Mouse (Mus musculus) kidney, postnatal 10 days (tissue): ENCODE data around the gene Pfpl.

ENCODE experiments used
- DNase-seq: peaks from one replicate; pipeline ENCODE4 v3.0.0; 2021; ENCODE audit warnings: mixed read lengths

Pfpl gene

DNA sequence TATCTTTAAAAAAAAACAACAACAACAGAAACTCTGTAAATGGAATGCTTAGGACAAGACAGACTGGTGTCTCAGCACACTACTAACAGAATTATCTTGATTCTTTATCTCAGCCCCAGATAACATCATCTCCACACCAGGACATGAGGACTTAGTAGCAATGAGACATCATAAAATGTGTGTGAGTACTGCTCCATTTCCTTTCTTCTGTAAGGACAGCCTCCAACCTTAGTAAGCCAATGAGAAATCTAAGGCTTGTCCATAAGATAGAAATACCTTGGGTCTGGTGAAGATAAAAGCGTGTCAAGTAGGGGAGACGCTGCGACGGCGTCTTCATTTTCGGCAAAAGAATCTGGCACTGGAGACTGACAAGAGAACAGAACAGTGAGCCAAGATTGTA, at the start of gene Pfpl:
Pfpl (plus strand) TSS at position 301 of the 400 bp plus-strand sequence.
- no peak for DNase-seq

GRCm38 (mm10) chr19:12386979-12387378, 40.7 kb upstream of the Pfpl start, which contains the start of gene Olfr1440:
Olfr1440 (plus strand) TSS chr19:12387279.
- DNase-seq, result no peak

DNA sequence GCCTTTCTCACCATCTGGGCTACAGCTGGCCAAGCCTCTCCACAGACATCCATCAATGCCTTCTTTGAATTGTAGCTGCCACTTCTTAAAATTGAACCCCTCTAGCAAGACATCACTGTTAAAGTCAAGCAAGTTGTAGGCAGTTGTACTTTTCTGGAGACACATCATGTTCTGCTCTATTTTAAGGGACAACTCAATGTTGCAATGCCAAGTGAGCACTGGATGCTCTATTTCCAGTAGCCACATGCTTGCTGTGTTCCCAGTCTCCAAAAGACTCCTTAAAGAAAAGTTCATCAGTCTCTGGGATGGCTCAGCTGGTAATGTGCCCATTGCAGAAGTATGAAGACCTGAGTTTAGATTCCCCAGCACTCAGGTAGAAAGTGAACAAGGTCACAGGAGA, 14.0 kb upstream of the Pfpl start:
- no peak for DNase-seq

GRCm38 (mm10) chr19:12417361-12417760, 10.3 kb upstream of the Pfpl start, which contains the start of gene Olfr1441:
Olfr1441 (plus strand) TSS chr19:12417433.
- no peak for DNase-seq

DNA sequence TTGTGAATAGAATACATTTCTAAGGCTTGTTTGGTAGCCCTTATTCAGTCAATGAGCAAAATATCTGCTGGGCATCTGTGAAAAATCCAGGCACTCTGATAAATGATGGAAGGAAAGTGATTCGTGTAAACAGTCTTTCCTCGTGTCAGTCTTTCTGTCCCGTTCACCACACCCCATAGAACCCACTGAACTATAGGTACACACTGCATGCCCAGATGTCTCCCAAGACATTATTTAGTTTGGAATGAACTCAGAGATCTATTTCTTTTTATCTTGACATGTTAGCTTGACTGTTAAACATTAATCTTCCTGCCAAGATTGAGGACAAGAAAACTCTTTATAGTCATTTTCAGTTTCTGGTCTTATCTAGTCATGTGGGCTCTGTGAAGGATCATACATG, 9.4 kb upstream of the Pfpl start:
- no peak for DNase-seq

DNA sequence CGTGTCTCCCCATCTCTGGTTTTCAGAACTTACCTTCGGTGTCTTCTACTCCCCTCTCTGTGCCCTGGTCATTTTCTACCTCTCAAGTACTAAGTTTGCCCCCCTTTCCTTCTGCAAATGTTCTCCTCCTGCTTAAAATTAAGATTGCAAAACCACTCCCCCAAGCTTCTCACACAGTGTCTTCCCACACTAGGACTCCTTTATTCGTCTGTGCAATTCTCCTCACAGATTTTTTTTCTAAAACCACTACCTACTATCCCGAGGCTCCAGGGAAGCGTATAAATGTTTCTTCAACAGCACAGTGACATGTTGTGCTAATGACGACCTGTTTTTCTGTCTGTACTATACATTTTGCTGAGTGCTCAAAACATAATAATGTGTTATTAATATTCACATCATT, 7.2 kb upstream of the Pfpl start:
- DNase-seq, result no peak

DNA sequence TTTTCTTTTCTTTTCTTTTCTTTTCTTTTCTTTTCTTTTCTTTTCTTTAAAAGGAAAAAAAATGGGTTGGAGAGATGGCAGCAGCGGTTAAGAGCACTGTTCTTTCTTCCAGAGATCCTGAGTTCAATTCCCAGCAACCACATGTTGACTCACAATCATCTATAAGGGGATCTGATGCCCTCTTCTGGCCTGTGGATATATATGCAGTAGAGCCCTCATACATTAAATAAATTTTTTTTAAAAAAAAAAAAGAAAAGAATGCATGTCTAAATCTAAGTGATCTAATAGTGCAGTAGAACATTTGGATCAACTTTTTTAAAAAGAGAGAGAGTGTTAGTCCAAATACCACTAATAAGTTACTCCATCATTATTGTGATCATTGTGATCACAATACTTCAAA, 6.0 kb upstream of the Pfpl start:
- no peak for DNase-seq

- DNase-seq, result no peak
Measured at GRCm38 (mm10) chr19:12427101-12427500, 604 bp upstream of the Pfpl start.

GRCm38 (mm10) chr19:12433033-12433432, 5.3 kb downstream of the Pfpl start:
- peak; percentile 51 for DNase-seq

GRCm38 (mm10) chr19:12435011-12435416, 7.3 kb downstream of the Pfpl start:
- DNase-seq, result no peak

DNA sequence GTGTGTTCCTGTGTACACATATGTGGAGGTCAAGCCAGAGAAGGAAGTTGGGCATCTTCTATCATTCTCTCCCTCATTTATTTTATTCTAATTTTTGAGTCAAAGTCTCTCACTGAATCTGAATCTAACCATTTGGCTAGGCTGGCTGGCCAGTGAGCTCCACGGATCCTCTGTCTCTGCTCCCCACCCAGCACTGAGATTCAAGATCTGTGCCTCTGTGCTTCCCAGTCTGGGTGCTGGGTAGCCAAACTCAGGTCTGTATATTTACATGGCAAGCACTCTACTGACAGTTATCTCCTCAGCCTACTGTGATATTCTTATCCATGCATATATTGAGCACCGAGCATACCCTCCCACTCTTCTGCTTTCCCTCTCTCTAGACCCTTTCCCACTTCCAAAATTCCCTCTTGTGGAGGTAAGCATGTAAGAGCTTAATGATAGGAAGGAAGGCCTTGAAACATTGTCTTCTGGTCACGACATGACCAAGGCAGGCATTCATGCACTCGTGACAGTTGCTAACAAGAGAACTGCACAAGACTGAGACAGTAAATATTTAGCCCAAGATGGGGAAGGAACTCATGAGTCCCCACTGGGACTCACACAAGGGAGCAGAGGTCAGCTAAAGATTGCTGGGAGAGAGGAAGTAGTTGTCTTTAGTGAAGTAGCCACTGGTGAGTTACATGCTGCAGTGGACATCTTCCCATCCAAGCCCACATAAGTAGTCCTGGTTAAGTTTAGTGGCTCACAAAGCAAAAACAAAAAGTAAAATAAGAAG, 8.2 kb downstream of the Pfpl start:
- DNase-seq, result no peak

DNA sequence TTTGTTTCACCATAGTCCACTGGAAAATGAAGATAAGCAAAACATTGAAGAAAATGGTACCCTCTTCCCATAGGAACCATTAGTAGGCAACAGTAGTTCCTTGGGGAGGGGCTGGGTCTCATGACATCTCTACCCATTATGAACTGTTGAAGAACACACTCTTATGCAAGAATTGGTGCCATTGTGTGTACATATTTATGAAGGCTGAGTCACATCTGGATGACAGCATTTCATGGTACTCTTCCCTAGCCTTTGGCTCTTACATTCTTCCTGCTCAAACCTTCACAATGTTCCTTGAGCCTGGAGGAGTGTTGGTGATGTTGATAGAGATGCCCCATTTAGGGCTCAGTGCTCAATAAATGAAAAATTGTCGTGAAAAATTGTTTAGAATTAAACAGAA, 11.9 kb downstream of the Pfpl start:
- no peak for DNase-seq

DNA sequence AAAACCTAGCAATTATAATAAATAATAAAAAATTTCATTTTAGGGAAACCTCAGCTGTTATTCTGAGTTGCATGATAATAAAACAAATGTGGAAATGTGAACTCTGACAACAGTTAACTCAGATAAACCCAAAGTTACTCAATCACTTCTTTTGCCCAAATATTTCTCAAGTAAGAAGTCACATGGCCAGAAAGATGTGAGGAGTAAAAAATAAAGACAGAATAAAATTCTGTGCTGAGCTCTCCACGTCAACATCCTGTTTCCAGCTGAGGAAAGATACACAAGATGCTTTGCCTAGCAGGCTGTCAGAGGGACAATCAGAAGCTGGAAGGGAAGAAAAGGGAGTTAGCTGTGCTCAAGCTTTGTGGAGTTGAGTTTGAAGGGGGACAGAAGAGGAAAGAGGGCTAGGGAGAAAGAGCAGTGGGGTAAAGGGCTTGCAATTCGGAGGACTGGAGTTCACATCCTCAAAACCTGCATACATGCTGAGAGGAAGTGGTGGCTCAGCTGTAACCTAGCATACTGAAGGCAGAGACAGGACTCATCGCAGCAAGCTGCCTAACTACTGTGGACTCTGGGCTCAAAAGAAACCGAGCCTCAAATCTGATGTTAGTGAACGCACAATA, 12.5 kb downstream of the Pfpl start:
- DNase-seq, result no peak

- DNase-seq, result no peak
Measured at GRCm38 (mm10) chr19:12442560-12442959, 14.9 kb downstream of the Pfpl start.

DNA sequence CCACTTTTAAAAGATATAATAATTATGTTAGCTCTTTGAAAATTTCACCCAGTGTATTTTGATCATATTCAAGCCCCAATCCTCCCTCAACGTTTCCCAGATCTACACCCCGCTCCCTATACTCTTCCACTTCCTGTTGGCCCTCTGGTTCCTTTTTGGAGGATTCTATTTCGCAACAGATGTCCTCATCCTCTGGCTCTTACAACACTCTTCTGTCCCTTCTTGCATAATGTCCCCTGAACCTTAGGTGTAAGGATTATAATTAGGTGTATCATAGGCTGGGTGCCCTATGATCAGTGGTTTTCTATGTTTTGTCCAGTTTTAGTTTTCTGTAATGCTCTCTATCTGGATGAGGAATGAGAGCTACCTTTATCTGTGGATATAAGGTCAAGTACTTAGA, 17.3 kb downstream of the Pfpl start:
- DNase-seq, result no peak

- DNase-seq, result no peak
Measured at GRCm38 (mm10) chr19:12457401-12458066, 29.8 kb downstream of the Pfpl start.

DNA sequence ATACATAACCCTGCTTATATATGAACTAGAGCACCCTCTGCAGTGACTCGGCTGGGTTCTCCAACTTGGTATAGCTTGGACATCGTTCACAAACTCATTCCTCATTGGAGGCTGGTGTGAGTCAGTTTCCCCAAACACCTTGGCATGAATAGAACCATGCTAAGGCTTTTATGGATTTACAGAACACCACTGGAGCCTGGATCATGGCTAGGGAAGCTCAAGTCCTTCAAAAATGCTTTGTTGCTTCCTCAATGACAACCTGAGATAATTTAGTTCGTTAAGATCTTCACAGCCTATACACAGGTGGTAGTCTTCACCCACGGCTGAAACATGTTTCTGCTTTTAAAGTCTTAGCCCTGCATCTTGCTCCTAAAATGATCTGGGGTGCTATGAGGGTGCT, 31.8 kb downstream of the Pfpl start:
- DNase-seq, result no peak

DNA sequence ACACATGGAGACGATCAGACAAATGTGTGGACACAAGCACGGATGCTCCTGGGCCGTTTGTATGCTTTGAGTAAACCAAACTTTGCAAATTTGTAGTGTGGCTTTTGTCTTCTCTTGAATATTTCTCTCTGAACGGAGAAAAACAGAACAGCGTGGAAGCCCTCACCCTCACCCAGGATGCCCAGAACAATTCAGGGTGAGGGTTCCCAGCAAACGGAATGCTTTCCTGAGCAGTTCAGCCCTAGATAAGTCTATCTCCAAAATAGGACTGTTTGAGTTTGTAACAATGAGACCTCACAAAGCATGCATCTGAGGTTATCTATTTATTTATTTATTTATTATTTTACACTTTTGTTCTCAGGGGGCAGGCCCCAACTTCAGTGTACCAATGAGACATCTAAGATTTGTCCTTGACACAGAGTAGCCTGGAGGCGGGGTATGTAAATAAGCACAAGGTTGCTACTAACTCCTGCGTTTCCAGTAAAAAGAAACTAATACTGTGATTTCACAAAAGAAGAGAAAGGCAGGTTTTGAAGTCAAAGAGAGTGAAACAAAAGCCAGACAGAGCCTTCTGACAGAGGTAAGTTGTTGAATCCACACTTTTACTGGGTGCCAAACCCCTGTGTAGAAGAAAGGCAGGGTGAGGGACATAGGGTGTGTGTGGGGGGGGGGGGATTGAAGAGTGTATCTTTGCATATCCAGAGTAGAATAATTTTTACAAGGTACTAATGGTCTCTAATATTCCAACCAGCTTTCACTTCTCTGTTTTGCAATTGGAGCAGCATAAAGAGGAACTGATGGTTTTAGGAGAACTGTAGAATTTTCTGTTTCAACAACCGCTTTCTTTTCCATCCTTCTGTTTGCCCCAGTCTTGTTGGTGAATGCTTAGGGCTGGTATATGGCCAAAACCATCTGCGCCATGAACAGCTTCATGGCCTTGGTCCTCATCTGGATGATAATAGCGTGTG, 32.9 kb downstream of the Pfpl start, which contains the start of gene Mpeg1:
Mpeg1 (plus strand) TSS at position 498 of the 968 bp plus-strand sequence.
- no peak for DNase-seq

DNA sequence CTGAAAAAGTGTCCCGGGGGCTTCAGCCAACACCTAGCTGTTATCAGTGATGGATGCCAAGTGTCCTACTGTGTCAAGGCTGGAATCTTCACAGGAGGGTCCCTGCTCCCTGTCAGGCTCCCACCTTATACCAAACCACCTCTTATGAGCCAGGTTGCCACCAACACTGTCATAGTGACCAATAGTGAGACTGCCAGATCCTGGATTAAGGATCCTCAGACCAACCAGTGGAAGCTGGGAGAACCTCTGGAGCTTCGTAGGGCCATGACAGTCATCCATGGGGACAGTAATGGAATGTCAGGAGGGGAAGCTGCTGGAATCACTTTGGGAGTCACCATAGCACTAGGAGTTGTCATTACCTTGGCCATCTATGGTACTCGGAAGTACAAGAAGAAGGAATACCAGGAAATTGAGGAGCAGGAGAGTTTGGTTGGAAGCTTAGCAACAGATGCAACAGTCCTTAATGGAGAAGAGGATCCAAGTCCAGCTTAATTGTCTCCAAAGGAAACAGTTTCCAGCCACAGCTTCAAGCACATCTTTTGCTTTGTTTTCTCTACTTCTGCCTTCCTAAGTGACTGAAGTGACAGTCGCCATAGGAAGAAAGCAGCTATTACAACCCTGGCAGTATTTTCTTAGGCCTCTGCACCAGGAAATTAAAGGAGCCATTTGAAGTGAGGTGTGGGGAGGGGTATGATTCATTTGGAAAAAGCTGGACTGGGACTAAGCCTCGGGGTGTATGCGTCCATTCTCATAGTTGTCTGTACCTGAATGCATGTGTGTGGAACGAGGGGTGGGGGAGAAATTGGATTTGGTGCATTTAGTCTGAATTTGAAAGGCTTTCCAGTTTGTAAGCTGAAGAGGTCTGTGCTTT, 35.4 kb downstream of the Pfpl start:
- DNase-seq, result no peak

- peak; percentile 33 for DNase-seq
Measured at GRCm38 (mm10) chr19:12463722-12464035, 36.0 kb downstream of the Pfpl start.

- DNase-seq, result no peak
Measured at GRCm38 (mm10) chr19:12464127-12464526, 36.4 kb downstream of the Pfpl start.

DNA sequence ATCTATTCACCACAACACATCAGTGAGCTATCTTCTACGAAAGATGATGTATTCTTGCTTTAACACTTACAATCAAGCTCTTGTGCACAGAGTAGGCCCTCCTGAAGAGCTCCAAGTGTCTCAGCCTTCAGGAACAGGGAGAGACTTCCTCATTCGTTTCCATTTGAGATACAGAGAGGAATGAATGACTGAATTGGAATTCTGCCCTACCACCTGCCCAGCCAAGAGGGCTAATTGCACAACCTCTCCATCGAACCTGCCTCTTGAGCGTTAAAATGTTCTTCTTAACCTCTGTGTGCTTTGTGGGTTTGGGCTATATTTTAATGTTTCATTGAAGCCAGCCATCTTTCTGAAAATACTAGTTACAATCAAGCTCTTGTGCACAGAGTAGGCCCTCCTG, 37.0 kb downstream of the Pfpl start:
- peak; percentile 9 for DNase-seq
